ENCODE assay signal across 8 mouse cellular contexts in the genomic region with DNA sequence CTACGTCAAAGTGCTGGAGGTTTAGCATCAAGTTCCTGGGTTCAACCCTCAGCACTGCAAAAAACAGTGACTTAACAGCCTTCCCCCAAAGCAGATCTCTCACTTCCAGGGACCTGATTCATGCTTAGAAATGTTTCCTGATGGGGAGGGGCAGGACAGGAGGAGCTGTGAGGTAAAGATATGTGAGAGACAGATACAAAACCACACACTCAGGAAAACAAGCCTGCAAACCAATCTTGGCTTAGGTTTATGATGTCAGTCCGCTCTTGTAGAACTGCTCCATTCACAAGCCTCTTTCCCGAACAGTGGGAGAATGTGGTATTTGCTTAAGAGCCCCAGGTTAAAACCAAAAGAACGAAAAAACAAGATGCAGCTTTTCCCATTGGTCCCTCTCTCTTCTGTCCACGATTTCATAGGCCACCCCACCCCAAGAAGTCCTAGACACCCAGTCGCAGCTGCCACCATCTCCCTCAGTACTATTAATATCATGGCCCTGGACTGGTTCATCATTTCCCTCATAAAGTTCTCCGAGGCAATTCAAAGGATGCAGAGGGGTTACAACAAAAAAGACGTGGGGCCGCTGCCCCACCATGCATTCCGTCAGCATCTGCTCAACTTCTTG. TPM values are rescaled to one million over a fixed set of nuclear protein-coding genes. Genes with fewer than 3 reads are reported as not detected.
A peak's percentile ranks its signal among the peaks of the same experiment; 100 is the strongest.
DNase-seq lines count a peak whose midpoint lies in the region; ATAC-seq and TF ChIP-seq lines count a peak whose summit lies in the region.

No protein-coding gene starts in this region.

- no peaks in the 10 kb centered on the region for H3K36me3 ChIP-seq in kidney, adult 2 months (ENCODE audit: control insufficient read depth, insufficient read depth, low read length)
- peaks cover 5% of the 10 kb centered on the region; the same call in 1 of the 2 replicates for H3K36me3 ChIP-seq in hindbrain, embryonic 10.5 days
- H3K36me3 ChIP-seq in midbrain, embryonic 11.5 days (ENCODE audit: control insufficient read depth, insufficient read depth, low read length): no peaks in the 10 kb centered on the region

- 39% methylated on average over 10 of the region's 10 CpGs for WGBS in kidney, adult 2 months
- WGBS in hindbrain, embryonic 10.5 days: 28% methylated on average over 10 of the region's 10 CpGs
- WGBS in midbrain, embryonic 11.5 days: 24% methylated on average over 10 of the region's 10 CpGs

- H3K9ac ChIP-seq in midbrain, embryonic 11.5 days (ENCODE audit: low read length): peak overlapping the region; percentile 94

- H3K27me3 ChIP-seq in kidney, adult 2 months (replicated peaks; ENCODE audit: control insufficient read depth, insufficient read depth, low read length): no peaks in the 10 kb centered on the region
- no peaks in the 10 kb centered on the region for H3K27me3 ChIP-seq in Patski
- H3K27me3 ChIP-seq in hindbrain, embryonic 10.5 days (ENCODE audit: insufficient read depth, poor library complexity, severe bottlenecking): no peaks in the 10 kb centered on the region; the same call in 1 of the 2 replicates
- H3K27me3 ChIP-seq in midbrain, embryonic 11.5 days (ENCODE audit: control insufficient read depth, insufficient read depth, low read length): no peaks in the 10 kb centered on the region

- no peak for TF ChIP-seq POLR2A in kidney, adult 2 months (IDR thresholded peaks at IDR 0.05; ENCODE audit: low read depth, low read length)

- peak overlapping the region; percentile 75 for H3K4me2 ChIP-seq in midbrain, embryonic 11.5 days

- H3K4me3 ChIP-seq in kidney, adult 2 months (ENCODE audit: insufficient read depth, low read depth, low read length): peak overlapping the region; percentile 95
- H3K4me3 ChIP-seq in hindbrain, embryonic 10.5 days: peak overlapping the region; percentile 97
- H3K4me3 ChIP-seq in midbrain, embryonic 11.5 days (ENCODE audit: low read depth, low read length): peak overlapping the region; percentile 95

- POLR2A ChIA-PET in Patski (lab: Charles Lee): no interaction called here

- H3K4me1 ChIP-seq in kidney, adult 2 months (ENCODE audit: control insufficient read depth, insufficient read depth, low read length): peaks cover 3% of the 10 kb centered on the region; the same call in 1 of the 2 replicates
- H3K4me1 ChIP-seq in hindbrain, embryonic 10.5 days (replicated peaks): peaks cover 54% of the 10 kb centered on the region
- H3K4me1 ChIP-seq in midbrain, embryonic 11.5 days (ENCODE audit: control insufficient read depth, insufficient read depth, low read length): peaks cover 13% of the 10 kb centered on the region

- no peak overlapping the region for H3K27ac ChIP-seq in kidney, adult 2 months (ENCODE audit: insufficient read depth, low read depth, low read length)
- peak overlapping the region; percentile 95 for H3K27ac ChIP-seq in hindbrain, embryonic 10.5 days
- 0 out of 2 replicates have a peak overlapping the region, but pooled peaks have one; percentile 28 for H3K27ac ChIP-seq in midbrain, embryonic 11.5 days (ENCODE audit: low read depth, low read length)

- no peaks in the 10 kb centered on the region for H3K9me3 ChIP-seq in hindbrain, embryonic 10.5 days
- H3K9me3 ChIP-seq in midbrain, embryonic 11.5 days (ENCODE audit: control insufficient read depth, low read length): no peaks in the 10 kb centered on the region

- ATAC-seq in Patski: no peak
- ATAC-seq in midbrain, embryonic 11.5 days (ENCODE audit: low FRiP score): no peak
- ATAC-seq in cerebellum, adult (ENCODE audit: insufficient number of reproducible peaks, low FRiP score, low TSS enrichment): no peak

- TF ChIP-seq CTCF in kidney, adult 2 months (conservative IDR thresholded peaks at IDR 0.05; ENCODE audit: insufficient read depth, insufficient read length, low read depth, low read length): no peak
- no peak for TF ChIP-seq CTCF in Patski (IDR thresholded peaks at IDR 0.05)

- CTCF ChIA-PET in Patski (lab: Charles Lee): interaction anchor here (2.0 kb wide), 1 partner anchor 12 kb away, joined by 8 read pairs; no protein-coding TSS in a partner anchor

- in situ Hi-C loops in Patski (cut with MboI; ENCODE audit: low pct_unique_long_range_greater_than_20kb): no loop called here

- DNase-seq in kidney, adult 2 months: no peak
- no peak for DNase-seq in kidney, postnatal 4 days
- DNase-seq in Patski (ENCODE audit: low read depth, low spot score): peak; percentile 27
- DNase-seq in hindbrain, embryonic 10.5 days (ENCODE audit: low spot score): no peak
- DNase-seq in midbrain, embryonic 11.5 days (ENCODE audit: low spot score, missing footprints): no peak
- DNase-seq in right cerebral cortex, postnatal 10 days (ENCODE audit: low spot score in 2 of 2): no peak
- DNase-seq in retina, embryonic 14.5 days (ENCODE audit: low spot score): no peak

RNA-seq across cellular contexts. Expression of gene Ube2o, which starts 1.1 kb away (rescaled TPM):
- 10.3 and 10.8 TPM in 2 replicates for polyA plus RNA-seq in kidney, adult 2 months (2012; rRNA removed)
- 32.5 TPM for polyA plus RNA-seq in Patski (2021)
- 8.9 and 10.8 TPM in 2 replicates for polyA plus RNA-seq in hindbrain, embryonic 10.5 days (2016; fragmentation: Nextera tagmentation; extraction: Ambion mirVana)
- polyA plus RNA-seq in midbrain, embryonic 11.5 days (2014; fragmentation: Nextera tagmentation; extraction: Ambion mirVana): 13.6 and 18.7 TPM in 2 replicates

RNA-seq across cellular contexts. Expression of gene Aanat, which starts 6.1 kb away (rescaled TPM):
- not detected in 2 replicates for polyA plus RNA-seq in kidney, adult 2 months (2012; rRNA removed)
- polyA plus RNA-seq in Patski (2021): not detected
- polyA plus RNA-seq in hindbrain, embryonic 10.5 days (2016; fragmentation: Nextera tagmentation; extraction: Ambion mirVana): not detected in 2 replicates
- polyA plus RNA-seq in midbrain, embryonic 11.5 days (2014; fragmentation: Nextera tagmentation; extraction: Ambion mirVana): not detected in 2 replicates

RNA-seq across cellular contexts. Expression of gene Rhbdf2, which starts 46.7 kb away (rescaled TPM):
- polyA plus RNA-seq in kidney, adult 2 months (2012; rRNA removed): 18.0 and 19.1 TPM in 2 replicates
- polyA plus RNA-seq in Patski (2021): 15.6 TPM
- polyA plus RNA-seq in hindbrain, embryonic 10.5 days (2016; fragmentation: Nextera tagmentation; extraction: Ambion mirVana): 3.8 and 6.6 TPM in 2 replicates
- polyA plus RNA-seq in midbrain, embryonic 11.5 days (2014; fragmentation: Nextera tagmentation; extraction: Ambion mirVana): 1.2 and 1.3 TPM in 2 replicates

RNA-seq across cellular contexts. Expression of gene Sphk1, which starts 49.4 kb away (rescaled TPM):
- polyA plus RNA-seq in kidney, adult 2 months (2012; rRNA removed): 9.9 and 12.0 TPM in 2 replicates
- 4.6 TPM for polyA plus RNA-seq in Patski (2021)
- 8.6 and 11.1 TPM in 2 replicates for polyA plus RNA-seq in hindbrain, embryonic 10.5 days (2016; fragmentation: Nextera tagmentation; extraction: Ambion mirVana)
- 7.1 and 8.3 TPM in 2 replicates for polyA plus RNA-seq in midbrain, embryonic 11.5 days (2014; fragmentation: Nextera tagmentation; extraction: Ambion mirVana)
